Mouse (Mus musculus) left cerebral cortex, adult 9 months (tissue): ENCODE measurements around the gene Arsa.
"Not testable (repeated sequence)": the region's sequence is repeated elsewhere in the genome, so short reads cannot be mapped to it uniquely, and the experiment has no call there.

Source experiments
- DNase-seq, 2 experiments: peaks; one replicate each; pipeline ENCODE4 v3.0.0; 2022; ENCODE audit warnings: low spot score in 2 of 2

Gene Arsa

DNA sequence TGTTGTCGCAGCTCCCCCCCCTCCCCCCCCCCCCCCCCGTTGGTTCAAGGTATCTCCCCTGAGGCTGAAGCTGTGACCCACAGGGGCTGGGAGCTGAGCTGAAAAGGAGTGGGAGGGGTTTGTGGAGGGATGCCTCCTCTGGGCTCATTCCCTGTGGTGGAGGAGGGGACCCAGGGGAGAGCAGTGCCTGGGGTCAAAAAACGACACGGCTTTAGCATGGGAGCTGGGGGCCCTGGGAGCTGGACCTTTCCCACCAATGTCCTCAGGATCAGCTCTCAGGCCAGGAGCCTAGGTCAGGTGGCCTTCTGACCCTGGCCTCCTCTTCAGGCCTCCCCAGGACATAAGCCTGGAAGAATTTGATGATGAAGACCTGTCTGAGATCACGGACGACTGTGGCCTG, 22.4 kb downstream of the Arsa start:
- no peak for DNase-seq

DNA sequence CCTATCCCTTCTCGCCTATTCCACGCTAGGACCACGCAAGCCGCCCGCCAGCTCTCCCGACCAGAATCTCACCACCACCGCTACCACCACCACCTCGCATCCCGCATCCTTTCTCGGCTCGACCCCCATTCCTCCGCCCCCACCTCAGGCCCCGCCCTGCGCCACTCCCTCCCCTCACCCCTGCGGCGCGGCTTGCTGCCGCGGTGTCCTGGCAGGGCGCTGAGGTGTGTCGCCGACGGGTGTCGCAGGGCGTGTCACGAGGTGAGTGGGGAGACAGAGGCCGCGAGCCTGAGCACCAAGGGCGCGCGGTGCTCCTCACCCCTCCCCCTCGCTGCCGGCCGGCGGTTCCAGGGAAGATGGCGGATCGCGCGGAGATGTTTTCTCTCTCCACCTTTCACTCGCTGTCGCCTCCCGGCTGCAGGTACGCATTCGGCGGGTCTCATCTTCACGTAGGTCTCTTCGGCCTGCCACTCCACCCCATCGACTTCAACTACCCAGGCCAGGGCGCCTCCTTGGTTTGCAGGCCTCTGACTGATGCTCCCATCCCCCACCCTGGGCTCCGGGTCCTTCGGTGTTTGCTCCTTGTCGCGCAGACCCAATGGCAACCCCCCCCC, 23.3 kb downstream of the Arsa start, which contains the start of gene Mapk8ip2:
Gene Mapk8ip2, plus strand, starts transcription at position 49 of the 614 bp plus-strand sequence.
- no peak for DNase-seq

DNA sequence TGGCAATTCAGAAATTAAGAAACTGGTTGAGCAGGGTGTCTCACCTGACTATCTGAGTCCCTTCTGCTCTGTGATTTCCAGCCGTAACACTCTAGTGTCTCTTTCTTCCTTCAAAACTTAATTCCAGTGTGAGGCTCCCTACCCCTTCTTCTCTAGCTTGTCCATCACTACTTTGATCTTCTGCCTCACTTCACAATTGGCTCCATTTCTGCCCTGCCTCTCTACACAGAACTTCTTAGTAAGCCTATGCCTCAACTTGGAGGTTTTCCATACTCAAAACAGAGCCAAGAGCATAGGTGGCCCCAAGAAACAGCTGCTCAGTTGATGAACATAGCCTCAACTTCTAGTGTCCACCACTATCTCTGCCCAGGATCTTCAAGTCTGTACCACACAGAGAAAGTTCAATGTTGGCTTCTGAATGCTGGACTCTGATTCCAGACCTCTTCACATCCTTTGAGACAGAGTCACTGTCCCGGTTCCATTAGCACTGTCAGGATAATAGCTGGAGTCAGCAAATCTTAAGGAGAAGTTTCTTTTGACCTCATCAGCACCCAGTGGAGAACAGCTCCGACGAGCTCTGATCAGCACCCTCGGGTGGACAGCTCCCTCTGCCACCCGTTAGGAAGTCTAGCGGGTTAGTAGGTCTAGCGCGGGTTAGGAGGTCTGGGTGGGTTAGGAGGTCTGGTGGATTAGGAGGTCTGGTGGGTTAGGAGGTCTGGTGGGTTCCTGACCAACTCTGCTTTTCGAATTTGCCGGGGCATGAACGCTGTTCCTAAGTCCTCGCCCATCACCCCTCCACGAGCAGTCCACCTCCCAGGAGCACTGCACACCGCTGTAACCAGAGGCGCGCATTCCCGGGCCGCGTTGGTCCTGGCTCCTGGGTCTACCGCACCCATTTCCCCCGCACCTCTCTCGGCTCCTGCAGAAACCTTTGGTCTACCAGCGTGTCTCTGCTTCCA, 24.0 kb downstream of the Arsa start:
- DNase-seq, result no peak

DNA sequence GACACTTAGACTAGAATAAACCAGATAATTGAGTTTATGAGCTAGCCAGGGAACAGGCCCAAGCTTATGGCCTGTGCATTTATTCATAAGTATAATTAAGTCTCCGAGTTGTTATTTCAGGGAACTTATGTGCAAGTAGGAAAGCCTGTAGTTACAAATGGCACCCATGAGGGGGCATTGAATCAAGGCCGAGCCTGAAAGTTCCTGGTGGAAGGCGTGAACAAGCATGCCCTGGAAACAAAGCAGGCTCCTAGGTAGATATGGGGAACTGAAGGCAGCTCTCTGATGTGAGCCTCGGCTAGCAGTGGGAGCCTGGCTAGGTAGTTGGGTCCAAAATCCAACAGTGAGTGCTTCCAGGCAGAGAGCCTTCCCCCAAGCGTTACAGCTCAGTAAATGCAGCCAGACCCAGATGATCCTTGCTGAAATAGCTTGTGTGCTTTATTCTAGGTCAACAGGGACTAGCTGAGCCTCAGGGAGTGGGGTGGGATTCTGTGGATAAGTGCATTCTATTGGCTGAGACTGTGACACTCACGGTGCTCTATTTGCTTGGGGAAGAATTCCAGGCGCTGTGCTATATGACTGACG, 34.6 kb downstream of the Arsa start:
- DNase-seq, result no peak

DNA sequence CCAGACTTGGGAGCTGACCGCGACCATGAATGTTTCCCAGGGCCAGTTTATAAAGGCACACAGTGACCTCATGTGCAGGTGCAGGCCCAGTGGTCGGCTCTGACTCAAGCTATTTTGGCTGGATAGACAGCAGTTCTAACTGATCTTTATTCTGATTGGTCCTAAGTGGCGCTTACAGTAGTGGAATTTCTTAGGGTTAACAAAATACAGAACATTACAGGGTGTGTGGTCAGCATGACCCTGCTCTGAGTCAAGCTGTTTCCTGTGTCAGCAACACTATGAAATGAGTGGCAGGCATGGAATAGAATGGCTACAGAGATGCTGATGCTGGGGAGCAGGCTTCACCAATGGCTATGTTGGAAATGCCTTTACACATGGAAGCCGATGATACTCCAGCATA, 41.3 kb downstream of the Arsa start:
- no peak for DNase-seq

DNA sequence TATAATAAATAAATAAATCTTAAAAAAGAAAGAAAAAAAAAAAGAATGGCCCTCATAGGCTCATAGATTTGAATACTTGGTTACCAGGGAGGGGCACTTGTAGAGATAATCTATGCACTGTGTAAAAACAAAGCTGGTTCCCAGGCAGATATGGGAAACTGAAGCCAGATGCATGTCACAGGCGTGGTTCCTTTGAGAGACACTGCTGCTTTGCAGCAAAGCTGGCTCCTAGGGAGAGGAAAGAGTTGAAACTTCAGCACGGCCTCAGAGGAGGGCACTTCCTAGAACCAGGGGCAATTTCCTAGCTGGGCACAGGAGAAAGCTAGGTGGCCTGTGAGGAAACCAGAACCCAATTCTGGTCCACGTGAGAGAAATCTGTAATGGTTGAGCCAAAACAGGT, 43.1 kb downstream of the Arsa start:
- DNase-seq, result no peak

DNA sequence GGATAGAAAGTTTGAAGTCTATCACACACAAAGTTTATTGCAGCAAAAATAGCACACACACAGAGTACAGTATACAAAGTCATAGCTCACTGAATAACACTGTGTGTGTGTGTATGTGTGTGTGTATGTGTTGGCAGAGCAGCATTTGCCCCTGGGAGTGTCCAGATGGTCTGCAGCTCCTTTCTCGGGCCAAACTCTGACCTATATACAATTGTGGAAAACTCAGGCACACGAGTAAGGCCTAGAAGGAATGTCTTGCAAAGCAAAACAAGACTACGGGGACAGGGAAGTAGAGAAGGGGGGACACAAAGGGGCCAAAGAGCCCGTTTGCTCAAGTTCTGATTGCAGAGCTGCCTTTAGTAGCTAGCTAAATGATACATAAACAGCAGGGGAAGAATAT, 44.3 kb downstream of the Arsa start:
- no peak for DNase-seq

DNA sequence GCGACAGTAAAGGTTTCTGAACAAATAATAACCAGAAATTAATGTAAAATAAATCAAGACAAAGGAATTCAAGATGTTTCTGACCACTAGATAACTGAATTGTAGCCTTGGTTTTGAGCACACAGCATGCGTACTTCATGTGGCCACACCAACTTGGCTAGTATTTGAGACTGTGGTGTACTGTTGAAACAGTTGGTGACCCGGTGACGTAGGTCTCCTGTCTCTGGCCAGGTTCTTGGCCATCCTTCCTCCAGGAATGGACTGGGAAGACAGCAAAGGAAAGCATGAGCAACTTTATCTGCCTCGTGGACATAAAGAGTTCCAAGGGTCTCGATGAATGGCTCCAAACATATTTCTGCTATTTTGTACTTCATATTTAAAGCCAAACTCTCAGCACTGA, 45.4 kb downstream of the Arsa start:
- no peak for DNase-seq

DNA sequence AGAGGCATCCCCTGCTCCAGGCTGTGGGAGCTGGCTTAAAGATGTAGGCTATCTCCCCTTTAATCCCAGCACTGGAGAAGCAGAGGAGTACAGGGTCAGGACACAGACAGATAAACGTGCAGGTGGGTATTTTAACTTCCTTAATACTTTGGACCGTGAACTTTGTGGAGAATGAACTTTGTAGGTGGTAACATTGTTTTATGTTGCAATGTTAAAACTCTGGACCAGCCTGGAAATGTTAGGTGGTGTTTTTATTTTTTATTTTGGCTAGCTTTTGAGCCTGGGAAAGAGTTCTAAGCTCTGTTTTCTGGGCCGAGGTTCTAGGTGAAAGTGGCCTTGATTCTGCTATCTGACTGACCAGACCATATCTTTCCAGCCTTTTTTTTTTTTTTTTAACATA, 46.0 kb downstream of the Arsa start:
- no peak for DNase-seq

DNA sequence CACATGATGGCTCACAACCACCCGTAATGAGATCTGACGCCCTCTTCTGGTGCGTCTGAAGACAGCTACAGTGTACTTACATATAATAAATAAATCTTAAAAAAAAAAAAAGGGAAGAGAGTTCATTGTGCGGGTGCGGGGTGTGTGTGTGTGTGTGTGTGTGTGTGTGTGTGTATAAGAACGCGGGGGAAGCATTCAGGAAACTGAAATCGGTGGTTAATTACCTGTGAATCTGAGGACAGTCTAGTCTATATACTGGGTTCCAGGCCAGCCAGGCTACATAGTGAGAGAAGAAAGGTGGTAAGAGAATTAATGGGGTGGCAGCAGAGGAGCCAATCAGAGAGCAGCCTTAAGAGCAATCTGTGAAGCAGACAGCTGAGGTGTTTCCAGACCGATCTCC, 46.5 kb downstream of the Arsa start:
- not testable (repeated sequence) for DNase-seq

DNA sequence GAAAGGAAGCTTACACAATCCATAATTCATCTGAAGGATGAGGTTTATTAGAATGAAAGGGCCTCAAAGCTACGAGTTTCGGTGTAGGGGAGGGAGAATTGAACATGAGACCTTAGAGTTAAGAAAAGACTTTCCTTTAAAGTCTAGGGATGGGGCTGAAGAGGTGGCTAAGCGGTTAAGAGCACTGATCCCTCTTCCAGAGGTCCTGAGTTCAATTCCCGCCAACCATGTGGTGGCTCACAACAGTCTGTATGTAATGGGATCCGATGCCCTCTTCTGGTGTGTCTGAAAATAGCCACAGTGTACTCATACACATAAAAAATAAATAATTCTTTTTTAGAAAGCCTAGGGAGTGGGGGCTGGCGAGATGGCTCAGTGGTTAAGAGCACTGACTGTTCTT, 46.9 kb downstream of the Arsa start:
- no peak for DNase-seq

DNA sequence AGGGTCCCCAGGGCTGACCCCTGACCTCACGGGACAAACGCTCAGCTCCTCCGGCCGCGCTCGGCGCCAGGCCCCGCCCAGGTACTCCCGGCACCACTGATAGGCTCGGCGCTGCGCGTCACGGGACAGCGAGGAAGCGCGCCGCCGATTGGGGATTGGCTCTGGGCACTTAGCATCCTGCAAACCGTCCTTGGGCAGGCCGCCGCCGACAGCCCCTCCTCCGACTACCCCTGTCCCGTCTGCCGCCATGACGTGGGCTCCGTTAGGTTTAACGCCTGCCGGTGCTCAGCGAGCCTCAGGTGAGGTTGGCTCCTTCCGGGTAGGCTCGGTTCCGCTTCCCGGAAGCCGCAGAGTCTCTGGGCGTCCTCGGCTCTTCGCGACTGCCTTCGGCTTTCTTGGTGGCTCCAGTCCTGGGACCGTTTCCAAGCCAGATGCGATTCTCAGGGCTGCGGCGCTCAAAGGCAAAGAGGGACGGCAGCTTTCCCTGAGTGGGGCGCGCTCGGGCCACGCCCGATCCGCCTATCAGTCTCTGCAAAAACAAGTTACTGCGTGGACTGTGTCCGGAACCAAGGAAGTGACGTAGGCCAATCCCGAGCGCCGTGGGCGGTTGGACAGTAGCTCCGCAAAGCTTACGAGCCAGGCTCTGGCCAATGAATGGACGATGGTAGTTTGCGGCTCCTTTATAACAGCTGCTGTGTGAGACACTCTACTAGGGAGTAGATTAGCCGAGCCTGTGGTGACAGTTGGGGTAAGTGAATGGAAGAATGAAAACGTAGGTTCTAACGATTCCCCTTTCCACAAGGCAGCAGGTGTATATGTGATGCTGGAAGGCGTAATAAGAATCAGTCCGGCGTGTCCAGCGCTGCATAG, 47.6 kb downstream of the Arsa start, which contains the start of the genes C730034F03Rik, Gm44502 and Chkb:
Gene C730034F03Rik, plus strand, starts transcription at position 238 of the 870 bp plus-strand sequence.
Gene Gm44502, minus strand, starts transcription at position 345 of the 870 bp plus-strand sequence.
Gene Chkb, minus strand, starts transcription at position 557 of the 870 bp plus-strand sequence.
- peak; percentile 88 to 97 for DNase-seq

DNA sequence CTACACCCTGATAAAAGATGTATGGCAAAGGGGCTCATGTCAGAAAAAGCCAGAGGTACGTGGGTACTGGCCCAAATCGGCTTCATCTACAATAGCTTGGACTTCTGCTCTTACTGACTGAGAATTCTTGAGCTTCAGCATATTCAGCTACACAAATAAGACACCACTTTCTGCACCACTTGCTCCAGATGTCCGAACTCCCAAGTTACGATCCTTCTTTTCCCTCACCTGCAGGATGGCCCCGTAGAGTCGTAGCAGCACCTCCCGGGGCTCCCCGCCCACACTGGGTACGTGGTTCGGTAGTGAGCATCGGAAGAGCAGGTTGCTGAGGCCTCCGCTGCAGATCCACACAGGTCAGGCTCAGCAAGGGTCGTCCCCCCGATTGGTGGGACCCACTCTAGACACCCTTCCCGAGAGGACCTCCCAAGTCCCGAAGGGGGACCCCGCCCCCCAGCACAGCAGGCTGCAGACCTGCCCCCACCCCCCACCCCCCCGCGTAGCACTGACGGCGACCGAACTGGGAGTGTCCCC, 48.3 kb downstream of the Arsa start:
- no peak for DNase-seq

DNA sequence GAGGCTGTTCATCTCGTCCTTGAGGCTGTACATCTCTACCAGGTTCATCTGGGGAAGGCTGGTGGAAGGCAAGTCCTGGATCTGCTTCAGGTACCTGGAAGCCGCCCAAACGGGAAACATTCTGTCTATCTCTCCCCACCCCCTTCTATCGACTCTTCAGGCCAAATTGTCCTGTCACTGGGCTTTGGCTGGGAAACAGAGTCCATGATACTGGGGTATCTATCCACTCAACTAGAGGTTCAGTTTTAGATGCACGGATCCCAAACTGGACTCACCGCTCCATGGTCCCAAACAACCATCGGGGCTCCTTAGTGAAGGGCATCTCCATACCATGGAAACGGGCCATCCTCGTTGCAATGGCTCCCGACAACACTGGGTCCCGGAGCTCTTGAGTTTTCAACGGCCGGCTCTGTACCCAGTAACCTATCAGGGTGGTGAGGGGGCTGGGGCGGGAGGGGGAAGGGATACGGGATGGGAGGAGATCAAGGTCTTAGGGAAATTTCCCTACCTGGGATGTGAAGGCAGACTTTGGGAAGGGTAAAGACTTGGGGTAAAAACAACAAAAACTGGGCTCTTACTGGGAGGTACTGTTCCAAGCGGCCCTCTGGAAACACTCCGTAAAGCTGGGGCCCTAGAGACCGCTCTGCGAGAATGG, 49.0 kb downstream of the Arsa start:
- DNase-seq, result no peak

DNA sequence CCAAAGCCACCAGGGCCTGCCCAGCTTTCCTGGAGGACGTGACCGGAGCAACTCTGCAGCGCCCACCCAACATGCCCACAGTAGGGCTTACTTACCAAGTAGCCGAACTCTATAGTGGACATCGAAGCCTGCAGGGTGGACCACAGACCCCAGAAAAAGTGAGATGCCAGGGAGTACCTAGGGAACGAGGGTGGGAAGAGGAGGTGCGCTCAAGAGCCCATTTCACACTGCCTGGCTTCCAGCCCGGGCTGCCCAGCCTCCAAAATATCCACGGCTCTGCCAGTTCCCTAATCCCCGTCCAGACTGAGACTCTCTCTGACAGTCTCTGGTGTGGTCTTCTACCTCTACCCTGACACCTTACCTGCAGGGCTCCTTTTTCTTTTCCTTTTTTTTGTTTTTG, 50.5 kb downstream of the Arsa start:
- DNase-seq, result no peak

DNA sequence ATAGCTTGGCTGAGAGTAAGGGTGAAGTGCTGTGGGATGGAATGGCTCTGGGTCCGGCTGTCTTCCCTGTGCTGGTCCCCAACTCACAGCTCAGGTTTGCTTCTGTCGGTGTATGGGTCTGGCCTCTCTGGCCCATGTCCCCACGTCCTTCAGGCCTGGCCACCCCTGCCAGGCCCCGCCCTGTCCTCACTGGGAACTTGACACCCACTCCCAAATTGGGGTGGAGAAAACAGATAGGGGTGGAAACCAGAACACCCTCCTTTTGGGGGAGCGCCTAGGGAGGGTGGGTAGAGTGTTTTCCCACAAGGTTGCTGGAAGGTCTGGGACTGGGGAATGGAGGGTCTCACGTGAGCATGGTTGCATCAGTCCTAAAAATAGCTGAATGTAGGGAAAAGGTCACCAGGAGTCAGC, 51.5 kb downstream of the Arsa start, which contains the start of gene Cpt1b:
Gene Cpt1b, minus strand, starts transcription at position 153 of the 411 bp plus-strand sequence.
- no peak for DNase-seq

DNA sequence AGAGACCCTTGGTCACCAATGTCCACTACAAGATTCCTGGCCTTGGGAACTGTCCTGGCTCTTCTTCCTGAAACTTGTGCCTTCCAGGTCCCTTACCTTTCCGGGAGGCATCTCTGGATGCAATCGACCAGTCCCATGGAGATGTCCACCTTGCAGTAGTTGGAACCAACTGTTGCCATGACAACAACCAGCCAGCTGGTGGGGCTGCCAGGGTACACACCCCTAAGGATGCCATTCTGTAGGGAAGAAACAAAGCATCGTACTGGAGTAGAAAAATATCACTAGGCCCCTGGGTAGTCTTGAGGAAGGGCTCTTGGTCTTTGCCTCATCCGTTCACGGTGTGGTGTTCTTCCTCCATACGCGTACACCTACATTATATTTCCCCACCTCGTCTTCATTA, 52.6 kb downstream of the Arsa start:
- no peak for DNase-seq
